Mouse (Mus musculus) MEL (cell line): Measurements from ENCODE around the gene AU021092.
"Not testable (repeated sequence)": the region's sequence is repeated elsewhere in the genome, so short reads cannot be mapped to it uniquely, and the experiment has no call there.

Experiments used
- E2F4 ChIP-seq: IDR thresholded peaks from 2 replicates; pipeline ENCODE4 v1.6.1; 2011; ENCODE audit warnings: low read depth, low read length, improper control_type of control experiment, borderline replicate concordance
- MAX ChIP-seq: IDR thresholded peaks from 2 replicates; pipeline ENCODE4 v1.6.1; 2011; ENCODE audit warnings: low read length, improper control_type of control experiment
- POLR2AphosphoS5 ChIP-seq: IDR thresholded peaks from 2 replicates; pipeline ENCODE4 v1.6.1; 2012; ENCODE audit warnings: low read depth, borderline replicate concordance, mild to moderate bottlenecking, inconsistent platforms, low read length, moderate library complexity, mixed read lengths
- SMC3 ChIP-seq: IDR thresholded peaks from 2 replicates; pipeline ENCODE4 v1.6.1; 2011; ENCODE audit warnings: low read depth, low read length, improper control_type of control experiment
- UBTF ChIP-seq: IDR thresholded peaks from 2 replicates; pipeline ENCODE4 v1.6.1; 2012; ENCODE audit warnings: low read depth, mild to moderate bottlenecking, inconsistent platforms, low read length, improper control_type of control experiment, moderate library complexity, borderline replicate concordance; ENCODE audit not compliant: insufficient read depth
- ZNF384 ChIP-seq: IDR thresholded peaks from 2 replicates; pipeline ENCODE4 v1.6.1; 2012; ENCODE audit warnings: low read depth, mild to moderate bottlenecking, inconsistent platforms, low read length, improper control_type of control experiment

GRCm38 (mm10) chr16:5226534-5226933, 4.4 kb upstream of the AU021092 start:
- not testable (repeated sequence) for TF ChIP-seq ZNF384, POLR2AphosphoS5, E2F4, SMC3, UBTF, MAX
